Mouse (Mus musculus): ENCODE measurements at regions not wholly inside any gene's neighbourhood (a gene's known extent, or its start where the extent isn't known, plus 50 kb on each side); places are given as distances from the start of the nearest gene placed in this dataset.

DNA sequence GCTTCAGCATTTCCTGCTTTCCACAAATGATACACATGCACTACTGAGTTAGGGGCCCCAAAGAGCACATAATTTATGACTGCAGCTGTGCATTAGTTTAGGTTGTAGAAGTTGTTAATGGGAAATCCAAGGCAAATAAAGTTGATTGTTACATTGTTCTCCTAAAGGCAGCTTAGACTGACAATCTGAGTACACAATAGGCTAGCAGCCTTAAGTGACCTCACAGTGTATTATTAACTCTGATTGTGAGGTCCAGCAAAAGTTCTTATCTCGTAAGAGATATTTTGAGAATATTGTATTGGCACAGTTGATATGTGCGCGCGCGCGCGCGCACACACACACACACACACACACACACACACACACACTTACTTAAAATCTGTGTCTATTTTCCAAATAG, 70.5 kb upstream of the Yae1d1 start:
- DNase-seq (ENCODE audit: low spot score) = no peak

DNA sequence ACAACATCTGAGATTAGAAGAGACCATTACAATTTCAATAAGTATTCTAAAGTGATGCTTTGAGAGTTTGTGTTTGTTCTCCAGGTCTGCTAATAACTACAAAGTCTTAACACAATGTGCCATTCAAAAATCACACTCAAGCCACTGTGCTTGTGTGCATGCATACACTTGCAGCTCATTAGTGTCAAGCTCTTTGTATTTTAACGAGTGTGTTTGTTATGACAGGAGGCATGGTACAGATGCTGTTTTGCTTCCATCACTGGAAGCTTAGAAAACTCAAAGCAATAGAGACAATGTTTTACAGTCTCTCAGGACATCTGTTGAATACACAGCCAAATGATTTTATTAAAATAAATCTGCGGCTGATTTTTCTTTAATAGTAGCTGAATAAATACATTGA, 67.1 kb upstream of the Yae1d1 start:
- DNase-seq (ENCODE audit: low spot score) = no peak

DNA sequence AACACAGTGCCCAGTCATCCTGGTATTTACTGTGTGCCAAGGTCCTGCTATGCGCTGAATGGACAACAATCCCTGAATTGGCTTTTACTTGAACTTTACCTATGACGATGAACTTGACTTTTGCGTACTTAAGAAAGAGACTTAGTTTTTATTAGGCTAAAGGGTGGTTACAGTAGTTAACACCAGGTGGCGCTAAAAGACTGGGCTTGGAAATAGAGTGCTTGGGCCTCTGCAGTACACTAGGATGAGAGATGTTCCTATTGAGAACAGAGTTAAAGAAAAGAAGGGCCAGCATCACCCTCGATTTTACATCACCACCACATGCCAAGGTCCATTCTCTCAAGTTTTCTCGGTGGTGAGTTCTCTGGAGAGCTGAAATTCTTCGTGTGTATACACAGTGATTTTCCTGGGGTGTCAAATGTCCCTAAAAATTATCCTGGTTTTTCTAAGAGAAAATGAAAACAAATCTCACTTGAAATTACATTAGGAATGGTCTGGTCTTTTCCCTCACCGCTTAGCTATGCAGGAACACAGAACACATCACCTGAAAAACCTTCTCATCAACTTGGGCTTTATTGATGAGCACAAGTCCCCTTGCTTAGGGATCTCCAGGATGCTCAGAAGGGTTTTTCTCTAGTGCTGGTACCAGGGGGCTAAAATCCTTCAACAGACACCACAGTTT, 64.2 kb upstream of the Yae1d1 start:
- DNase-seq (ENCODE audit: low spot score) = peak; percentile 68

DNA sequence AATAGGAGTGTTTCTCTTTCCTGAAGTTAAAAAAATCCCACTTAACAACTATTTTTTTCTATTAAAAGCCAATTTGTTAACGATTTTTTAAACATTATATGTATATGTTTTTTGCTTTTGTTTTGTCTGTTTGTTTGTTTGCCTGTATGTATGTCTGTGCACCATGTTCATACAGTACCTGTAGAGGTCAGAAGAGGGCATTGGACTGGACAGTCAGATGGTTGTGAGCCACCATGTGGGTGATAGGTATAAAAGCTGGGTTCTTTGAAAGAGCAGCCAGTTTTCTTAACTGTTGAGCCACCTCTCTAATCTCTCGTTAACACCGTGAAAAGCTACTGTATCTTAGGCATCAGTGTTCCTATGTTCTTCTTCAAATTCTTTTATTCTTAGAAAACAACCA, 63.7 kb upstream of the Yae1d1 start:
- no peak for DNase-seq (ENCODE audit: low spot score)

GRCm38 (mm10) chr13:18043154-18043553, 50.0 kb upstream of the Yae1d1 start:
- DNase-seq (ENCODE audit: low spot score) = no peak

All from thymus, postnatal 0 days (tissue).